Mouse (Mus musculus) gastrocnemius, postnatal 25 days (tissue): ENCODE measurements at regions not wholly inside any gene's neighbourhood (a gene's known extent, or its start where the extent isn't known, plus 50 kb on each side); places are given as distances from the start of the nearest gene placed in this dataset.
A peak's percentile ranks its signal among the peaks of the same experiment; 100 is the strongest.

ENCODE experiments used
- DNase-seq: peaks from one replicate; pipeline ENCODE4 v3.0.0; 2022

DNA sequence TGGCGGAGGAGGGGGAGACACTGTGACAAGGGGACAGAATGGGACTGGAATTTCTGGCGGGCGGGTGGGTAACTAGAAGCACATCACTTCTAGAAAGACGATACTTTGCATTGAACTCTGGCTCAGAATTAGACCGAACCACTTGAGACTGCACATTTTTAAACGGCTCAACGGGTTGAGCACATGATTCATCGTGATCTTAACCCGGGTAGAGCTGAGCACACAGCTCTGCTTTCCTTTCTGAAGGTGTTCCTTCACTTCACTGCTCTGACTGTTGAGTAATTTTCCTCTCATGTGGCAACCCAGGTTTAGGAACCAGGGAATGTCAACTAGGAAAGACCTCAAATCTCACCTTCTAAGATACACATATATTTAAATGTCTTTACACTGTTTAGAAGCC lies 180.9 kb downstream of the Zfp365 start:
- DNase-seq: no peak

GRCm38 (mm10) chr10:67729271-67729670 lies 180.5 kb upstream of the Ado start:
- DNase-seq: peak; percentile 33

- DNase-seq: no peak
Measured at GRCm38 (mm10) chr10:67727580-67727979, 178.8 kb upstream of the Ado start.

- DNase-seq: no peak
Measured at GRCm38 (mm10) chr10:67726796-67727195, 178.0 kb upstream of the Ado start.

DNA sequence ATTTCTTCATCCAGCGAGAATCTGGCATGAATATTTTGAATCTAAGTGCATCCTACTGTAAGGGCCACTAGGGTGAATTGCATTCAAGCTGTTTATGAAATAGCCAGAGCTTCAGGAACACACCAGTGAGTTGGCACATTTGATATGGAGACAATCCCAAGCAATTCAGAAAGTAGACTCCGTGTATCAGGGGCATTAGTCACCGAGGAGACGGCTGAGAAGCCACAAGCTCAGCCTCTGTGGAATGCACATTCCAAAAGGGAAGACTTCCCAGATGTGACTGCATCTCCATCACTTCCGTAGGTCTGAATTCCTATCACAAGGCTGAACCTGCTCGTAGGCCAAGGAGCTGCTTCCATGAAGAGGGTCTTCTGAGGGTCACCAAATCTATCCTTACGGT lies 177.6 kb upstream of the Ado start:
- no peak for DNase-seq

- no peak for DNase-seq
Measured at GRCm38 (mm10) chr10:67721787-67722186, 173.0 kb upstream of the Ado start.

DNA sequence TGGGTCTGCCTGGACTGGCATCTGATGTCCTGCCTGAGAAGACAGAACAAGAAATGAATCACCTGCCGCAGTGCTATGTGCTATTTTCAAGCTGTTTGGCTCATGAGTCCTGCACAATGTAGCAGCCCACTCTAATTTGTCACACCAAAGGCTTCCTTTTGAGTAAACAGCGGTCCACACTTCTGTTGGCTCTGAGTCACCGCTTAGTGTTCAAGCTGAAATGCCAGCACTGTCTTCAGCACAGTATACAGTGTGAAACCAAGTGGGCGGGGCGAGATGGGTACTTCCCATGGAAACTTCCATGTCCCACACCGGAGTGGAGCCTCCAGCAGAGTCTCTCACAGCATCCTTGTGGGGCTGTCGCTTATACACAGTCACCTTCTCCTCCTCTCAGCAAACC lies 168.8 kb upstream of the Ado start:
- no peak for DNase-seq

DNA sequence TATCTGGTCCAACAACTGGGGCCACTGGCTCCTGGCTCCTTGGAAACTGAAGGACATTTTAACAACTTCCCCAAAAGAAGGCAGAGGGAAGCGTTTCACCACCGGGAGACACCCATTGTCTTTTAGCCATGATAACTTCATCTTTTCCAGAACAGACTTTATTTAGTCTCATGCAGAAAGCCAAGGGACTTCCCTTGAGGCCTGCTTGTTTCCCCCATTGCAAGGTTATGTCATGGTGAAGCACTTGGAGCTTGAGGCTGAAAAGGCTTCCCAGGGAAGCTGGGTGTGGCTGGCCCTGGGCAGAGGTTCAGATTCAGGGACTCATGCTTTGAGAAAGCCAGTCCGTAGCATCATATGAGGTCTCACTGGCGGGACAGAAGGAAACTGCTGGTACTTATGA lies 166.3 kb upstream of the Ado start:
- DNase-seq: peak; percentile 69

DNA sequence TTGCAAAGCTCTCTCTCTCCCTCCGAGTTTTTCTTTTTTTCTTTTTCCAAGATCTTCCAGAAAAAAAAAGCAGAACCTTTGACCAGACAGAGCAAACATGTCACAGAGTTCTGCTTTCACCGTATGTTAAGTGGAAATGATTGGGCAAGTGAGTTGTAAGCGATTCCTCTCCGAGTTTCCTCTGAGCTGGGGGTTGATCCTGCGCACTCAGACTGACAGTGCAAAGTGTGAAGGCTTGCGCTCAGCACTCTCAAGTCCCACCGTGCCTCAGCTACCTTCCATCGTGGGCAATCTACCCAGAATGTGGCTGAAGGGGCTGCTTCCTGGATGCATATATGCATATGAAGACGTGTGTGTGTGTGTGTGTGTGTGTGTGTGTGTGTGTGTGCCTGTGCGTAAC lies 164.3 kb upstream of the Ado start:
- no peak for DNase-seq

DNA sequence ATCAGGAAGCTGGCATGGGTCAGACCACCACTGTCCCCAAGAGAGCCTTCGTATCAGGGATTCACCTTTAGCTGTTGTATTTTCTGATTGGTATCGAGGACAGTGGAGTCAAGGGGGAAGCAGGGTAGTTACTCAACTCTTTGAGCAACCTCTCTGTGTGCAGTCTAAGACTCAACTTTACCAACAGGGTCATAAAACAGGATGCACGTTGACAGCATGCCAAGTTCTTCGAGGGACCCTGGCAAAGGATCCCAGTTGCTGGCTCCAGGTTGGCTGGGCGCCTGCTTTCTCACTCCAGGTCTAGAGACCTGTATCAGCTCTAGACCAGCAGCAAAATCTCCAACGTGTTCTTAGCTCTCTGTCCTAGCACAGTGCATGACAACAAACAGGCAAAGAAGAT lies 163.9 kb upstream of the Ado start:
- no peak for DNase-seq

GRCm38 (mm10) chr10:67711961-67712360 lies 163.2 kb upstream of the Ado start:
- no peak for DNase-seq

DNA sequence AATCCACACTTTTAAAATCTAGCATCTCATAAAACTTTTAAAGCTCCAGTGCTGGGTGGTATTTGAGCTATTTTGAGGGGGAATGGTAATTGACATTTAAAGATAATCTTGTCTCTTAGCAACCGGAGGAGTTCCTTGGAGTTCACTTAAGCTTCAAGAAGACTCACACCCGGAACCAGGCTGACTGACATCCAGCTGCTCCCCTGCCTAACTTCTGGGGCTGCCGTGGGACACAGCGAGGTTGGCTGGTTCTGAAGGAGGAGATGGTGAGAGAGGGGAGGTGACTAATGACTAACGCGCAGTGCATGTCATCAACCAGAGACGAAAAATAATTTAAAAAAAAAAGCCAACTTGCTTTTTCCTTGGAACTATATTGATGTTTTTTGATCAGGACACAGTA lies 157.7 kb upstream of the Ado start:
- DNase-seq: no peak

DNA sequence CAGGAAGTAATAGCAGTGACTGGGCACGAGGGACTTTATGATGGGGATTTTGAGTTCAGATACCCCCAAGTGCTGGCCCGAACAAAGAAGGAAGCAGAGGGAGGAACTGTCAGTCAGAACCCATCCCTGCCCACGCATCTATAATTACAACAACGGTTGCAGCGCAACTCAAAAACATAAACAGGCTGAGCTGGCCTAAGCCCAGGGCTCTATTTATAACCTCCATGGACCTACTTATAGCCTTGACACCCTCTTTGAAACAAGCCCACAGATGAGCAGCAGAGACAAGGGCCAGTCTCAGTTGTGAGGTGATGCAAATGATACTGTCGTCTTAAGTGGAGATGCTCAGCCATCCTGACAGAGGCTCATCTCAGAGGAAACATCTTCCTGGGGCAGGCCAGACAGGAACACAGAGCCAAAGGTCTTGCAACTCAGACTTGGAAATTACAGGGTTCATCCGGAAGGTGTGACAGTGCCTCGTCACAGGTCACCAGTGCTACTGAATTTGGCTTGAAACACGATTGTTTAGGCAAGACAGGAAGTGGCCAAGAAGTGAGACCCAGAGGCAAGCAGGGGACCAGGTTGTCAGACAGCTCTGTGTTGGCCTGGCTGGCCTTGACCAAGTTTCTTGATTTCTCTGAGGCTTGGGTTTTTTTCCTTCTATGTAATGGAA lies 154.2 kb upstream of the Ado start:
- no peak for DNase-seq

DNA sequence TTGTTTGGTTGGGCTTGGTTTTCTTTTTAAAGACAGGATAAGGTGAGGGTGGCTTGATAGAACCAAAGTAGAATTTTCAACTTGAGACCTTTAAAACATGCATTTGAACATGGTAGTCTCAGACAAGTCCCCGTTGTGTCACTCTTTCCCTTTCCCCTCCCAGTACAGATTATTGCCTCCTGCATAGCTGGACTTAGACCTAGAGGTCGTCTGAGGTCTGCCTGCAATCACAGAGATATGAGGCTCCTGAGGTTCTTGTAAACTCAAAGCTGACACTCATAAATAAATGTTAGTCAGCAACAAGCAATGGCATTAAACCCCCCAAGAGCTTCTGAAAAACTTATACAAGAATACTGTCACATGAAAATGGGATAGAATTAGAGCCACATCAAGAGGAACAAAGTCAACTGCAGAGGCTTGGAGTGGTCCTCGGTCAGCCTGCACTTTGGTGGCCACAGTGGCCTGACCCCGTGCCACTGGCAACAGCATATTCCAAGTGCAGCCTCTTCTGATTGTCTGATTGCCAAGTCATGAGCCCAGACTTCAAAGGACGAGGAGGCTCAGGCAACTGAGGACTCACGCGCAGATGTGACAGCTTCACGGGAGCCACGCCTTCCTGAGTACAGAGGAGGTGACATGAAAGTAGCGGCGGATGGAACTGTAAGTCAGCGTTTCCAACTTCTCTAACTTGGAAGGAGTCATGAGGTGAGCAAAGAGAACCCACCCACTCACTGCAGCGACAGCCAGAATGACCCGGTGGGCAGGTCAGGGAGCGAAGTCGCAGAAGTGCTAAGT lies 148.8 kb upstream of the Ado start:
- DNase-seq: no peak

DNA sequence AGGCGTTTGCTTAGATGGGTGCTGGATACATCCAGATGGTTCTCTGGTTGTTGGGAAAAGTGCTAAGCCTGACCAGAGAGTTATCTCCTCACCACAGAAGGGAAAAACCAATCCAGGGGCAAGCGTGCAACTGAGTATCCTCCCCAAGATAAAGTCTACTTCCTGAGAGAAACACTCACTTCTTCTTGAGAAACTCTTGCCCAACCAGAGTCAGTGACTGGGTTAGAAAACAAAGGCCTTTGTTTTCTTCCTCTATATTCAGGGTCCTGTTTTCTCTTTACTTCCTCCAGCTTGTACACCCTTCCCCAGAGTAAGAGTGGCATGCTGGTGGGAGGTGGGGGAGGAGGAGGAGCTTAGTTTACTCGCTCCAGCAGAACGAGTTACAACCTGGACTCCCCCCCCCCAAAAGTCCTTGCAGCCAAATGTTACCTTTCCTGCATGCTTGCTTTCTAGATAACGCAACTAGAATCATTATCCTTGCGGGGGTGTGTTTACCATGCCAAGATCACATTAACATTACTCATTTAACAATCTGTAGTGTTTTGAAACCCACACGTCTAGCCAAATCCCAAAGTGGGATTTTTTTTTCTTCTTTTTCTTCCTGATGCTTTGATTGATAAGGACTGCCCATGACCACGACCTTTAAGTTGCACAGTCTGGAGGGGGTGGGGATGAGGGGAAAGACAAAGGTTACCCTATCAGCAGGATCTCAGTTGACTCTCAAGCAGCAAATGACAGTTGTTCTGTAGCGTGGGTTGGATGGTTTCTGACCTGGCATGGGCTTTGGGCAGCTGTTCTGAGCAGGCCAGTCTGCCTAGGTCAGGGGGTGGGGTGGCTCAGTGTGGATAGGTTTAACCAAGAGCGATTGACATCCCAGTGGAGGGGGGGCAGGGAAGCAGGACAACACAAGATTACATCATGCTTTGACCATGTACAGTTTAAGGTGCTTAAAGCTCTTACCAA lies 147.4 kb upstream of the Ado start:
- DNase-seq: no peak

DNA sequence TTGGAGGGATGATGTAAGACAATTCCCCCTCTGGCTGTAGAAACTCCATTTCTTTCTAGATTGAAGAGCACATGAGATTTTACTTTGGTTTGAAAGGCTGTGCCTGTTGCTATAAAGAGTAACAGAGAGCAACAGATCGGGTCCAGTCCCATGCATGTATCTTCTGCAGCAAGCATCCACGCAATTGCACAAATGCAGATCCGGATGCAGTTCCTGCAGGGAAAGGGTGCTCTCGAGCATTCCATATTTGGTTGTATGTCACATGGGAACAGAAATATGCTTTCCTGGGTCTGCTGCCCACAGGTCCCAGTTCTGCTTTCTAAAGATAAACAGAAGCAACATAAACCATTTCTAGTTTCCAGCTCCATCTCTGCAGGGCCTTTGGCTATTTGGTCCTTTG lies 146.0 kb upstream of the Ado start:
- no peak for DNase-seq

- DNase-seq: no peak
Measured at GRCm38 (mm10) chr10:67693586-67693985, 144.8 kb upstream of the Ado start.

DNA sequence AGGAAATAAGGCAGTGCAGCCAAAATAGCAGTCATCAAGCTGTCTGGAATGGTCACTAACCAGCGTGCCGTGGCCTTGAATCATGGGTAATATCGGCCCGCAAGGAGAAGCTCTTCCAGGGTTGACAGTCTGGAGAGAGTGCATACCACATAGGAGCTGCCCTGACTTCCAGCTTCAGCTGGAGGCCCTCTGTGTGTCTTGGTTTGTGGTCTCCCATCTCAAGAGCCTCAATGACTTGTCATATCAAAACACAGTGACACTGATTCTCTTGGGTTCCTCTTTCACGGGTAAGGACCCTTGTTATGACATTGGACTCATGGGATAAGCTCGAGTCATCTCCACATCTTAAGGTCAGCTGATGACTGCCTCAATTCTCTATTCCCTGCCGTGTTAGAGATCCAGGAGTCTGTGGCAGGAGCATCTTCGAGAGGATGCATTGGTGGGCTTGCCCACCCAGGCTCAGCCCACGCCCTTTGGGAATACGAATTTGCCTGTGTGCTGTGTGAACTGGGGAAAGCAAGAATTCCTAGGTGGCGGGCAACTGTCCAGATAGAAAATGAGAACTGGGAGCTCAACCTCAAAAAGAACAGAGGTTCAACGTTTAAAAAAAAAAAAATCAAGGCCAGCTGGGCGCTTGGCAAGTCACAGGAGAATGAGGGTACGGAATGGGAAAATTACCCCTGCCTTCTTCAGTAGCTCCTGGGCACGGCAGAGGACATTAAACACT lies 141.4 kb upstream of the Ado start:
- DNase-seq: no peak

- no peak for DNase-seq
Measured at GRCm38 (mm10) chr10:67679382-67679781, 130.6 kb upstream of the Ado start.

- no peak for DNase-seq
Measured at GRCm38 (mm10) chr10:67673450-67673849, 124.7 kb upstream of the Ado start.

DNA sequence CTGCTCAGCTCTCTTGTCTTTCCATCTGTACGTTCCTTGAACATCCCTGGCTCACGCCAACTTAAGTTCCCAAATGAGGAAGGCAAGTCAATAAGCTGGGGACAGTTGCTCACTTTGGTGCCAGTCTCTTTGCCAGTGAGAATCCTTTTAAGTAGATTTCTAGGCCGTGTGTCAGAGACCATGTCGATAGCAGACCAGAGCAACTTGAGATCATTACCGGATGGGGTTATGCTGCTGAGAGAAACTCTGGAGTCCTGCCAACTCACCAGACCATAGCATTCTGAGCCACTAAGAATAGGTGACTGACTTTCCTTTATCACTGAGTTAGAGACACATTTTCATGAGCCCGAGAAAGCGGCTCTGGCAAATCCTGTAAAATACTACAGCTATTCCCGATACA lies 123.5 kb upstream of the Ado start:
- no peak for DNase-seq

GRCm38 (mm10) chr10:67669066-67669465 lies 120.3 kb upstream of the Ado start:
- no peak for DNase-seq
